Mouse (Mus musculus): ENCODE measurements at regions not wholly inside any gene's neighbourhood (a gene's known extent, or its start where the extent isn't known, plus 50 kb on each side); places are given as distances from the start of the nearest gene placed in this dataset.

DNA sequence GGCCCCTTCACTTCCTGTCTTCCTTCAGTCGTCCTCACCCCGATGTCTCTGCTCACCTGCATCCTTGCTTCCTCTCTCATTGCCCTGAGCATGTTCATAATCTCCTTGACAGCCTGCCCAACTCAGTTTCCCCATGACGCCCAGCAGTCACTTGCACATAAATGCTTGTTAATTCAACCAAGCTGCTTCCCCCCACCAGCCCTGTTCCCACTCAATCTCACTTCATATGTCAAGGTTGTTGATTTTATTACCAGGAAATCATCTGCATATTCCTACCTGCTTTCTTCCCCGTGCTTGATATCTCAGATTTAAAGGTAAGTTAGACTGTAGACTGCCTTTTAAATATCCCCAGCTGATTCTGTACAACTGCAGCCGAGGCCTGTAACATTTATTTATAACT, 230.2 kb downstream of the Gm4791 start:
- TF ChIP-seq CTCF (IDR thresholded peaks at IDR 0.05) (no peak), EP300 (IDR thresholded peaks at IDR 0.05; ENCODE audit: insufficient read depth, low read depth, low read length) (no peak), POLR2A (IDR thresholded peaks at IDR 0.05; ENCODE audit: insufficient read depth, low read depth, low read length) (no peak)

Data from heart, adult 2 months (tissue).